Mouse (Mus musculus): Measurements from ENCODE around the gene Tnpo2. TPM values are rescaled to one million over a fixed set of nuclear protein-coding genes. Genes with fewer than 3 reads are reported as not detected.

Gene Tnpo2
- polyA plus RNA-seq, 1 experiment, result 17.1 TPM

DNA sequence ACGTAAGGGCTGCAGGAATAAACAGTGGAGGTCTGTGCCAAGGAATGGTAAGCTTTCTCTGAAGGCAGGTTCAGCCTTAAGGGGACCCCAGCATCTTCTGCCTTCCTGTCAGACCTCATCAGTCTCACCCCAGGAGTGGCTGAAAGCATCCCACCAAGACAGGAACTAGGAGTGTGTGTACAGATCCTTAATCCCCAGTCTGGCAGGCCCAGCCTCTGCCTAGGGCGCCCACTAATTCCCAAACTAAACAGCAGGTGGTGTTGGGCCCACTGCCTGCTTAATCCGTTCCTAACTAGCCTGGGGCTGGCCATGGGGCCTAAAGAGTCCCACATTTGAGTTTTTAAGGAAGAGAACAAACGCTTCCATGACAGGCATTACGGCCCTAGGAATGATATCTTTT, 19.5 kb upstream of the Tnpo2 start:
- TF ChIP-seq GATA1 (IDR thresholded peaks at IDR 0.05; ENCODE audit: low read length), result no peak

DNA sequence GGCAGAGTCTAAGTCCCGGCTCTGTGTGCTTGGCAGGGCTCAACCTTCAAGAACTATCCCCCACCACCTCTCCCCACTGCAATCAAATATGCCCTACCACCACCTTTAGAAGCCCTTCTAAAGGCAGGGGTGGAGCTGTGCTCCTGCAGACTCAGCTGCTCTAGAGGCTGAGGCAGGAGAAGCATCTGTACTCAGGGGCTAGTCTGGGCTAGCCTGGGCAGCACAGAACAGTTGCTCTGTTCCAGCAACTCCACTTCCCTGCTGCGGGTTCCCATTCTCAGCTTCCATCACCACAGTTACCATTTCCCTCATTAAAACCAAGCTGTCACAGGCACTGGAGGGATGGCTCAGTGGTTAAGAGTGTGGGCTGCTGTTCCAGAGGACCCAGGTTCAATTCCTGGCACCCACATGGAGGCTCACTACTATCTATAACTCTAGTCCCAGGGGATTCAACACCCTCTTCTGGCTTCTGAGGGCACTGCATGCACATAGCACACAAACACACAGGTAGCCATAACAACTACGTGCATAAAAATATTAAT, 15.1 kb upstream of the Tnpo2 start:
- no peak for TF ChIP-seq GATA1 (IDR thresholded peaks at IDR 0.05; ENCODE audit: low read length)

DNA sequence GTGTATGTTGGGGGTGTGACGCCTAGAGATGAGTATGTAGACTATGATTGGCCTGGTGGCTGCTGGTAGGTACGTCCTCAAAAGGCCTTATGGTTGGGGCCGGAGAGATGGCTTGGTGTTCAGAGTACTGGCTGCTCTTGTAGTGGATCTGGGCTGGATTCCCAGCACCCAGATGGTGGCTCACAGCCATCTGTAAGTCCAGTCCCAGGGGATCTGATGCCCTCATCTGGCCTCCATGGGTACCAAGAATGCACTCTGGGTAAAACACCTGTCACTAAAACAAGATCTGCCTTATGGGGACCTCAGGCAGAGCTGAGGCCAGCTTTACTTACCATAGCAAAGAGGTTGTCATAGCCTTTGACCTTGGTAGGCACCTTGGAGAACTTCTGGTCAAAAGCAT, 12.9 kb upstream of the Tnpo2 start:
- no peak for TF ChIP-seq GATA1 (IDR thresholded peaks at IDR 0.05; ENCODE audit: low read length)

DNA sequence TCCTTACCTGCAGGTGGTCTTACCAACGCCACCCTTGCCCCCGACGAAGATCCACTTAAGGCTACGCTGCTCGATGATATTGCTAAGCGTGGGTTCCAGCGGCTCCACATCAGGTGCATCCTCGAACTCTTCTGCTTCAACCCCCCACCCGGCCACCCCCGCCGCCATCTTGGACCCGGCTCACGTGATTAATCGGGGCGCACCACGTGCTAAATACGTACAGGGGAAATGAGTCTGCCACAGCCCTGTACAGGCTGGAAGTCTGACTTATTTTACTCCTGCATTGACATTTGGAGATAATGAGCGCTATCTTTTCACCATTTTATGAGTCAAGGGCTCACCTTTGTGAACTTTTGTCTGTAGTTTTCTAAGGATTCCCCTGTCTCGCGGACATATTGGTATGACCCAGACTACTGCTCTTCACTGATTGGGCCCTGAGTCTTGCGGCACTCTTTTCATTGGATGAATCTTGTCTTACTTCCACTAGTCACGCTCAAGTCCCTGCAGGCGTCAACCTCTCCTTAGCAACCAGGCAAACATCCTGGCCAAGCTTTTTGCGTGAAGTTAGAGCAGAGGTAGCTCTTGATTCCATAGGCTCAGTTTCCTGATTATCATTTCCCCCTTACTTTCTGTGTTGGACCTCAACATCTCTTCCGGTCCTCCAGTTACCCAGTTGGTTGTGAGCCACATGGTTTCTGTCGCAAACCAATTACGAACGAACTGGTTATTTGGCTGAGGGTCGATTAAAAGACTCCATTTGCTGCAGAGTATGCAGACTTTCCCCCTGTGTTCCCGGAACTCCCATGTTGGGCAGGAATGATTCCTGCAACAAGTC, 11.4 kb upstream of the Tnpo2 start, which contains the start of gene Asna1:
Gene Asna1 (minus strand): TSS at position 184 of the 835 bp plus-strand sequence.
- TF ChIP-seq GATA1 (IDR thresholded peaks at IDR 0.05; ENCODE audit: low read length), result no peak

DNA sequence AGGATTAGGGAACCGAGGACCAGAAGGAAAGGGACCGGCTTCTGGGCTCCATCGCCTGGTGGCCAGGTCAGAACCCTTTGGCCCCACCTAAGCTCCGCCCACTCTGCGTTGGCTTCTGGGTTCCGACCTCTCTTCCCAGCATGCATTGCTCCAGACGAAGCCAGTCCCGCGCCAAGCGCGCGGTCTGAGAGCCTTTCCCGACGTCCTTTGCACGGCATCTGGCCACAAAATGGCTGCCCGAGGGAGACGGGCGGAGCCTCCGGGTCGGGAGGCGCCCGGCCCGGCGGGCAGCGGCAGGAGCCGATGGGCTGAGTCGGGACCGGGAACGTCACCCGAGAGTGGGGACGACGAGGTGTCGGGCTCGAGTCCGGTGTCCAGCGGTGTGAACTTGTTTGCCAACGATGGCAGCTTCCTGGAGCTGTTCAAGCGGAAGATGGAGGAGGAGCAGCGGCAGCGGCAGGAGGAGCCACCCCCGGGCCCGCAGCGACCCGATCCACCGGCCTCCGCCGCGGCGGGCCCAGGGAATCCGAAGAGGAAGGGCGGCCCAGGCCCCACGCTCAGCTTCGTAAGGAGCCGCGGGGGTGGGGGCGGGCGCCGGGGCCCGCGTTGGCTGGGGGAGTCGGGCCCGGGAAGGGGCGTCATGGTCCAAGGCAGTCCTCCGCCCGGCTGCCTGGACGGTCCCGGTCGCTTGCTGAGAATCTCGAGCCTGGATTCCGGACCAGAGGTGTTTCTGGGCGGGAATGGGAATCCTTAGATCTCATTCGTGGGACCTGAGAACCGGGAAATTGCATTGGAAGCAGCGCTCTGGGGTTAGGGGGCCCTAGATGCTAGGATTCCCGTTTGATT, 9.8 kb upstream of the Tnpo2 start, which contains the start of gene Trir:
Gene Trir (plus strand): TSS at position 154 of the 846 bp plus-strand sequence.
- TF ChIP-seq GATA1 (IDR thresholded peaks at IDR 0.05; ENCODE audit: low read length), result no peak

DNA sequence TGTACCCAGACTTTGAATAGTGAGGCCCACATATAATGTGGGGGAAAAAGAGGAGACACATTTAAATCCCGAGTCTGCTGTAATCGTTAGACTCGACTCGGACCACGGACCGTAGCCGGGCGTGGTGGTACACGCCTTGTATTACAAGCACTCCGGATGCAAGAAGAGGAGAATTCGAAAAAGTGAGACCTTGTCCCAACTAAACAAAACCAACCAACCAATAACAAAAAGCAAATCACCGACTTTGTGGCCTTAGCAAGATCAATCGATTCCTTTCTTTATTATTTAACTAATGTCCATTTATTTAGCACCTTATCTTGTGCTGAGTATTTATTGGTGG, 9.2 kb upstream of the Tnpo2 start:
- TF ChIP-seq GATA1 (IDR thresholded peaks at IDR 0.05; ENCODE audit: low read length), result no peak

DNA sequence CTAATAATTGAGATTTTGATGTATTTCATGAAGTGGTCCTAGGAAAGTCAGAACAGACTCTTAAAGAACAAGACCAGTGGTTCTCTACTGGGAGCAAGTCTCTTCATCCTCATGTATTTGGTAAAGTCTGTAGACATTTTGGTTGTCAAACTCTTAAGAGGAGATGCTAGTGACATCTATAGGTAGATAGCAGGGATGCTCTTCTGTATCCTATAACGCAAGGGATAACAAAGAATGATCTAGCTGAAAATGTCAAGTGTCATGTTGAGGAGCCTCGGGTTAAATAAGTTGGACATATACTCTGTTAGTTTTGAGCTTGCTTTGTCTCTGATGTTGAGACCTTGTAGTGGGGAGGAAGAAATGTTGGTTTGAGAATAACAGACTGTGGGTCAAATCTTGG, 8.8 kb upstream of the Tnpo2 start:
- no peak for TF ChIP-seq GATA1 (IDR thresholded peaks at IDR 0.05; ENCODE audit: low read length)

DNA sequence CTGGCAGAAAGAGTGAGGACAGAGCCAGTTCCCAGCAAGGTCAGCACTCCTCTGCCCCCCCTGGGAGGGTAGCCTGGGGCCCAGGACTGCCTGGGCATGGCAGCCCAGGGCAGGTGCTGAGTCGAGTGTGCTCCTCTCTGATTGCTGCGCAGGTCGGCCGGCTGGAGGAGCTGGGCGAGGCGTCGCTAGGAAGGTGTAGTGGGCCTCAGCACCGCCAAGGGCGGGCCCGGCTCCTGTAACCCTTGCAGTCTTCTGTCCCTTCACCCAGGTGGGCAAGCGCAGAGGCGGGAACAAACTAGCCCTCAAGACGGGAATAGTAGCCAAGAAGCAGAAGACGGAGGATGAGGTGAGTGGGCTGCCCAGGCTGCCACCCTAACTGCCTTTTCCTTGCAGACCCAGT, 7.4 kb upstream of the Tnpo2 start:
- no peak for TF ChIP-seq GATA1 (IDR thresholded peaks at IDR 0.05; ENCODE audit: low read length)

DNA sequence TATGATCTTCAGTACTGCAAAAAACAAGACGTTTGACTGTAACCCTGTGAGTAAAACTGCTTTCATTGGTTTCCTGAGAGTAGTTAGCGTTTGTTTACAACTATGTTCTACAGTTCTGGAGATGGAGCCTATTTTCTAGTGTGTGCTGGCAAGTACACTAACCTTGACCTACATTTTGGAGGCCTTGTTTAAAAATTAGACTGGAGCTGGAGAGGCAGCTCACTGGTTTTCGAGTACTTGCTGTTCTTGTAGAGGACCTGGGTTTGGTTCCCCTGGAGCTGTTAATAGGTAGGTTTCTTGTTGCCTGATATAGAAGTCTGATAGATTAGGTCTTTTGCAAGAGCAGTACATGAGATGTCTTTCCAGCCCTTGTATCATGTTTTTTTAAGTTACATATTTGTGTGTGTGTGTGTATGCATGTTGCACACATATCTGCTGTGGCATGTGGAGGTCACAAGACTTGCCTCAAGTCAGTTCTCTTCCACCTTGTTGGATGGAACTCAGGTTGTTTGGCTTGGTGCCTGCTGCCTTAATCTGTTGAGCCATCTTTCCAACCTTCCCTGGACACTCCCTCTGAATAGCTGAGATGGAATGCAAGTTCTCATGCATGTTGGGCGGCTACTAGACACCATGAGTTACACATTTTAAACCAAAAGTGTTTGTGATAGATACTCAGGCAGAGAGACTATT, 3.9 kb upstream of the Tnpo2 start:
- no peak for TF ChIP-seq GATA1 (IDR thresholded peaks at IDR 0.05; ENCODE audit: low read length)

DNA sequence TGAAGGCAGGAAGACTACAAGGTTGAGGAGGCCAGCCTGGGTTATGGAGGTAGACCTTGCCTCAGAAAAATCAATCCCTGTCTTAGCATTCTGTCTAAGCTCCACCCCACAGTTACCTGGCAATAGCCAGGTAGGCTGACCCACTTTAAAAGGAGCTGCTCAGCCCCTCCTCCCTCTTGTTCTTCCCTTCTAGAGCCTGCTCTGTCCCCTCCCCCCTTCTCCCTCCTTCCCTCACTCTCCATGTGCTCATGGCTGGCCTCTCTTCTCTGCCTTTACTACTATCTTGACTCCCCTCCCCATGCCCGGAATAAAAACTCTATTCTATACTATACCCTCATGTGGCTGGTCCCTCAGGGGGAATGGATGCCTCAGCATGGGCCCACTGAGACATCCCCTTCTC, 2.8 kb upstream of the Tnpo2 start:
- no peak for TF ChIP-seq GATA1 (IDR thresholded peaks at IDR 0.05; ENCODE audit: low read length)

DNA sequence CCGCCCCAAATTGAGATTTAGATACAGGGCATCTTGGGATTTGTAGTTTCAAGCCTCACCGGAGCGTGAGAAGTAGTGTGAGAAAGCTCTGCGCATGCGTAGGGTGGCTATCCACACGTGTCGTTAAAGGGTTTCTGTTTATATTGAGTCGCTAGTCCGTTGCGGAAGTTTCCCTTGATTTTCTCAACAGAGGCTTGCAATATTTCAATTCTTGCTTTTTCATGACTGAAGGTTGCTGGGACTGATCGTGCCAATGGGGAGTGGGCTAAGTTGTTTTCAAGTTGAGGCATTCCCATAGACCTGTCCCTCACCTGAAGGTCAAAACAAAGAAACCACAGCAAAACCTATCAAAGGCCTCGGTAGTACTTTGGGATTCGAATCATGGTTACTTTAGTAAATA, 2.0 kb upstream of the Tnpo2 start:
- TF ChIP-seq GATA1 (IDR thresholded peaks at IDR 0.05; ENCODE audit: low read length), result no peak

DNA sequence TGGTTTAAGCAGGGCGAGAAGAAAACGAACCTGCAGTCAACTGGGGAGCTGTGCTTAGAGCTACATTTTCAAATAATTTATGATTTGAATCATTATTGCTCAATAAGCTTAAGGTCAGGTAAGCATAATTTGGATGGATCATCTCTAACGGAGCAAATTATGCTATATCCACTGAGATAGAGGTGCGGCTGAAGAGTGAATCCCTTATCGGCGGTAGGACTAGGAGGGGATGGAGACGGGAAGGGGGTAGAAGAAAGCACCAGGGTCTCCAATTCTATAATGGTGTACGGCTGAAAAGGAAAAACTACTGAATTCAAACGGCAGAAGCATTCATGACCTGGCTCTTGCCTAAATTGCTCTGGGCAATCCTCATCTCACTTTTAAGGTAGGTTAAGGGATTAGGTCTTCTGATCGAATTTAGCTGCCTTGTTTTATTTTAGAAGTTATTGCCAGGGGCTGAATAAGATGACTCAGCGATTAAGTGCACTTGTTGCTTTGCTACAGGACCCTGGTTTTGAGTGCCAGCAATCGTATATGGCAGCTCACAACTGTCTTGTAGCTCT, 1.5 kb upstream of the Tnpo2 start:
- no peak for TF ChIP-seq GATA1 (IDR thresholded peaks at IDR 0.05; ENCODE audit: low read length)

DNA sequence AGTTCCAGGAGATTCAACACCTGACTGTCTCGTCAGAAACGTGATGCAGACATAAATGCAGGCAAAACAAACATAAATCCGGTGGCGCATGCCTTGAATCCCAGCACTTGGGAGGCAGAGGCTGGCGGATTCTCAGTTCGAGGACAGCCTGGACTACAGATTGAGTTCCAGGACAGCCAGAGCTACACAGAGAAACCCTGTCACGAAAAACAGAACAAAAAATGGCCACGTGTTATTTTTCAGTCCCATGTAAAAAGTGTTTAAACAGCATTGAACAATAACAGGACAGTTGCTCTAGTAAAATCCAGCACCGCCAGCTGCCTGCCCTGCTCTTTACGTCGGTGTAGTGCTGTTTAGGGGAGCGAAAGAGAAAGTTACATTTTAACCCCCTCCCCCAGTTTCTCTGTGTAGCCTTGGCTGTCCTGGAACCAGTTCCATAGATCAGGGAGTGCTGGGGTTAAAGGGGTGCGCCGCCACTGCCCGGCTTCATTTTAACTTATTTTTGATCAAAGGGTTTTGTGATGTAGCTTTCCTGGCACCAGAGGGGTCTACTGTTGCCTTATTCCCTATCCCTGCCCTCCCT, 896 bp upstream of the Tnpo2 start:
- TF ChIP-seq GATA1 (IDR thresholded peaks at IDR 0.05; ENCODE audit: low read length), result no peak

DNA sequence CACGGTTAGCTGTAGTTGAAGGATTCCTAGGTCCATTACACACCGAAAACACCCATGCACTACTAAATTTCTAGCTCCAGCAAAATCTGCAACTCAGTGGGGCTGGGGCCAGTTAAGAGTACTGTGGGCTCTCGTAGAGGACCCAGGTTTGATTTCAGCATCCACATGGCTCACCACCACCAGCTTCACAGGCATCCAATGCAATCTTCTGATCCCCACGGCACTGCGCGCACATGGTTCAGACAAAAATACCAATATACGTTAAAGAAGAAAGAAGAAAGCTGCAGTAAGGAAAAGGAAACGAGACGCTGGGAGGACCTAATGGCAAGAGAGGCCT, 366 bp upstream of the Tnpo2 start:
- TF ChIP-seq GATA1 (IDR thresholded peaks at IDR 0.05; ENCODE audit: low read length), result no peak

DNA sequence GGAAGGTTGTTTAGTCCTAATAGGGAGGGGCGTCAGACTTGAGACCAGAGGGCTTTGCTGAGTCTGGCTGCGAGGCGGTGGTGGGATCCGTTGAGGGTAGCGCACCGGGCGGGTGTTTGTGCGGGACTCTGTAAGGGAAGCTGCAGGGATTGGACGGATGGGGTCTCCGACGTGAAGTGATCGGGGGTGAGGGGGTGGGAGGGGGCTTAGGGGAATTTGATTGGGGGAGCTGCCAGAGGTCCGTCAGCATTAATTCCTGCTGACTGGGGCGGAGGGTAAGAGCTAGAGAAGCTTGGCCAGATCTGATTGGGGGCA, 608 bp downstream of the Tnpo2 start:
- no peak for TF ChIP-seq GATA1 (IDR thresholded peaks at IDR 0.05; ENCODE audit: low read length)

All from G1E-ER4 (cell line).